Mouse (Mus musculus) MEL (cell line): ENCODE results near the gene Gm49601. TPM values are rescaled to one million over a fixed set of nuclear protein-coding genes. Genes with fewer than 3 reads are reported as not detected.
A peak's percentile ranks its signal among the peaks of the same experiment; 100 is the strongest.

ENCODE experiments used
- DNase-seq: peaks from one replicate; pipeline ENCODE4 v3.0.0; 2011; ENCODE audit warnings: low read depth, low spot score
- H3K27ac ChIP-seq: 2 replicates; pipeline ENCODE4 v1.5.1; 2012; ENCODE audit warnings: low read depth, mild to moderate bottlenecking, control low read depth, low read length, moderate library complexity; ENCODE audit not compliant: control insufficient read depth
- H3K27me3 ChIP-seq, 2 experiments: fragments of 150-350 bp in 1 of 2; sonication (generic) in 1 of 2; 2 replicates each; pipeline ENCODE4 v1.6.1; 2012; ENCODE audit warnings: low read length in 2 of 2, mild to moderate bottlenecking in 2 of 2, improper control_type of control experiment in 1 of 2, moderate library complexity in 1 of 2; ENCODE audit not compliant: insufficient read depth in 2 of 2, control insufficient read depth in 1 of 2
- H3K36me3 ChIP-seq, 2 experiments: 2 replicates each; pipeline ENCODE4 v1.6.1; 2012 to 2014; ENCODE audit warnings: low read length in 2 of 2, improper control_type of control experiment in 1 of 2, inconsistent platforms in 1 of 2, mild to moderate bottlenecking in 1 of 2; ENCODE audit not compliant: insufficient read depth in 2 of 2, control insufficient read depth in 1 of 2
- H3K4me1 ChIP-seq, 2 experiments: fragments of 150-350 bp in 1 of 2; sonication (generic) in 1 of 2; 2 replicates each; pipeline ENCODE4 v1.6.1; 2012; ENCODE audit warnings: low read length in 2 of 2, improper control_type of control experiment in 1 of 2, mild to moderate bottlenecking in 1 of 2; ENCODE audit not compliant: insufficient read depth in 2 of 2, control insufficient read depth in 1 of 2
- H3K4me3 ChIP-seq, 2 experiments: fragments of 150-350 bp in 1 of 2; sonication (generic) in 1 of 2; 2 replicates each; pipeline ENCODE4 v1.5.1; 2012; ENCODE audit warnings: low read depth in 2 of 2, low read length in 2 of 2, mild to moderate bottlenecking in 2 of 2, moderate library complexity in 2 of 2, control low read depth in 1 of 2, improper control_type of control experiment in 1 of 2; ENCODE audit not compliant: control insufficient read depth in 1 of 2, insufficient read depth in 1 of 2
- H3K79me2 ChIP-seq: 2 replicates; pipeline ENCODE4 v1.6.1; 2012; ENCODE audit warnings: mild to moderate bottlenecking, low read length, moderate library complexity; ENCODE audit not compliant: control insufficient read depth, poor library complexity, insufficient read depth
- H3K9ac ChIP-seq: 2 replicates; pipeline ENCODE4 v1.6.1; 2012; ENCODE audit warnings: low read depth, mild to moderate bottlenecking, control low read depth, low read length, moderate library complexity; ENCODE audit not compliant: control insufficient read depth, poor library complexity, severe bottlenecking
- H3K9me3 ChIP-seq: fragments of 150-350 bp; sonication (generic); replicated peaks from 2 replicates; pipeline ENCODE4 v1.6.1; 2012; ENCODE audit warnings: mild to moderate bottlenecking, low read length, improper control_type of control experiment, moderate library complexity; ENCODE audit not compliant: insufficient read depth
- BHLHE40 ChIP-seq: IDR thresholded peaks from 2 replicates; pipeline ENCODE4 v1.6.1; 2012; ENCODE audit warnings: low read depth, mild to moderate bottlenecking, inconsistent platforms, low read length, improper control_type of control experiment, borderline replicate concordance
- CTCF ChIP-seq, 3 experiments: IDR thresholded peaks in 2 of 3; conservative IDR thresholded peaks in 1 of 3; 2 replicates each; pipeline ENCODE4 v1.5.1; 2011 to 2012; ENCODE audit warnings: low read length in 3 of 3, low read depth in 2 of 3, mild to moderate bottlenecking in 2 of 3, improper control_type of control experiment in 1 of 3, inconsistent platforms in 1 of 3, mixed read lengths in 1 of 3, moderate library complexity in 1 of 3; ENCODE audit not compliant: control insufficient read depth in 1 of 3, insufficient read depth in 1 of 3, poor library complexity in 1 of 3, severe bottlenecking in 1 of 3
- E2F4 ChIP-seq: IDR thresholded peaks from 2 replicates; pipeline ENCODE4 v1.6.1; 2011; ENCODE audit warnings: low read depth, low read length, improper control_type of control experiment, borderline replicate concordance
- ELF1 ChIP-seq: IDR thresholded peaks from 2 replicates; pipeline ENCODE4 v1.6.1; 2014; ENCODE audit warnings: low read depth, mild to moderate bottlenecking, inconsistent platforms, low read length, improper control_type of control experiment, moderate library complexity
- EP300 ChIP-seq, 2 experiments: IDR thresholded peaks; 2 replicates each; pipeline ENCODE4 v1.6.1; 2011; ENCODE audit warnings: improper control_type of control experiment in 2 of 2, low read length in 2 of 2, low read depth in 1 of 2, mild to moderate bottlenecking in 1 of 2
- GABPA ChIP-seq: IDR thresholded peaks from 2 replicates; pipeline ENCODE4 v1.6.1; 2012; ENCODE audit warnings: low read depth, mild to moderate bottlenecking, inconsistent platforms, low read length, improper control_type of control experiment, moderate library complexity
- JUND ChIP-seq: IDR thresholded peaks from 2 replicates; pipeline ENCODE4 v1.6.1; 2011; ENCODE audit warnings: low read depth, mild to moderate bottlenecking, improper control_type of control experiment, low read length
- KAT2A ChIP-seq: conservative IDR thresholded peaks from 2 replicates; pipeline ENCODE4 v1.6.1; 2012; ENCODE audit warnings: low read depth, low read length, improper control_type of control experiment, inconsistent platforms
- MAFK ChIP-seq: IDR thresholded peaks from 2 replicates; pipeline ENCODE4 v1.6.1; 2011; ENCODE audit warnings: low read depth, mild to moderate bottlenecking, low read length, improper control_type of control experiment, borderline replicate concordance
- MXI1 ChIP-seq: IDR thresholded peaks from 2 replicates; pipeline ENCODE4 v1.6.1; 2011; ENCODE audit warnings: mild to moderate bottlenecking, low read depth, low read length, improper control_type of control experiment
- MYB ChIP-seq: IDR thresholded peaks from 2 replicates; pipeline ENCODE4 v1.6.1; 2011; ENCODE audit warnings: mild to moderate bottlenecking, low read depth, low read length, improper control_type of control experiment
- NRF1 ChIP-seq: IDR thresholded peaks from 2 replicates; pipeline ENCODE4 v1.6.1; 2014; ENCODE audit warnings: low read depth, mild to moderate bottlenecking, inconsistent platforms, low read length, improper control_type of control experiment, moderate library complexity; ENCODE audit not compliant: poor library complexity, insufficient read depth, severe bottlenecking
- POLR2A ChIP-seq, 2 experiments: IDR thresholded peaks; 2 replicates each; pipeline ENCODE4 v1.6.1; 2011 to 2012; ENCODE audit warnings: low read length in 2 of 2, mild to moderate bottlenecking in 2 of 2, control low read depth in 1 of 2, improper control_type of control experiment in 1 of 2, low read depth in 1 of 2, moderate library complexity in 1 of 2; ENCODE audit not compliant: control insufficient read depth in 1 of 2, insufficient read depth in 1 of 2, poor library complexity in 1 of 2
- POLR2AphosphoS2 ChIP-seq: IDR thresholded peaks from 2 replicates; pipeline ENCODE4 v1.6.1; 2011; ENCODE audit warnings: low read length, improper control_type of control experiment
- POLR2AphosphoS5 ChIP-seq: IDR thresholded peaks from 2 replicates; pipeline ENCODE4 v1.6.1; 2012; ENCODE audit warnings: low read depth, borderline replicate concordance, mild to moderate bottlenecking, inconsistent platforms, low read length, moderate library complexity, mixed read lengths
- RAD21 ChIP-seq: IDR thresholded peaks from 2 replicates; pipeline ENCODE4 v1.6.1; 2011; ENCODE audit warnings: mild to moderate bottlenecking, low read depth, low read length, improper control_type of control experiment
- SMC3 ChIP-seq: IDR thresholded peaks from 2 replicates; pipeline ENCODE4 v1.6.1; 2011; ENCODE audit warnings: low read depth, low read length, improper control_type of control experiment
- TAL1 ChIP-seq: IDR thresholded peaks from 2 replicates; pipeline ENCODE4 v1.6.1; 2012; ENCODE audit warnings: mild to moderate bottlenecking, inconsistent platforms, low read length, moderate library complexity, mixed read lengths
- USF1 ChIP-seq: IDR thresholded peaks from 2 replicates; pipeline ENCODE4 v1.6.1; 2014; ENCODE audit warnings: low read depth, mild to moderate bottlenecking, inconsistent platforms, low read length, improper control_type of control experiment, moderate library complexity
- USF2 ChIP-seq, 2 experiments: IDR thresholded peaks; 2 replicates each; pipeline ENCODE4 v1.6.1; 2011 to 2012; ENCODE audit warnings: improper control_type of control experiment in 2 of 2, low read length in 2 of 2, borderline replicate concordance in 1 of 2, inconsistent platforms in 1 of 2, low read depth in 1 of 2, mild to moderate bottlenecking in 1 of 2; ENCODE audit not compliant: insufficient read depth in 1 of 2
- ZMIZ1 ChIP-seq: IDR thresholded peaks from 2 replicates; pipeline ENCODE4 v1.6.1; 2012; ENCODE audit warnings: low read depth, mild to moderate bottlenecking, inconsistent platforms, low read length, improper control_type of control experiment, moderate library complexity
- ZNF384 ChIP-seq: IDR thresholded peaks from 2 replicates; pipeline ENCODE4 v1.6.1; 2012; ENCODE audit warnings: low read depth, mild to moderate bottlenecking, inconsistent platforms, low read length, improper control_type of control experiment
- polyA plus RNA-seq, 2 experiments: library from polyadenylated mRNA; stranded (reverse) in 1 of 2; unstranded in 1 of 2; fragments of >175 nt in 1 of 2; fragments of >200 nt in 1 of 2; gene quantifications; 2 replicates each; pipeline versions ENCODE4 v1.2.1 to v1.2.4; 2012; ENCODE audit warnings: low replicate concordance in 2 of 2, low read depth in 1 of 2; ENCODE audit not compliant: insufficient read length in 2 of 2, insufficient read depth in 1 of 2, missing spikeins in 1 of 2
- total RNA-seq: library from RNA; depleted of rRNA; stranded (reverse); fragments of 300-350 nt; gene quantifications from 2 replicates; pipeline ENCODE4 v1.2.3, GENCODE M21; 2012

Gm49601 gene
- total and polyA plus RNA-seq, 3 experiments: 1.5 to 4.6 TPM; not detected in 1

DNA sequence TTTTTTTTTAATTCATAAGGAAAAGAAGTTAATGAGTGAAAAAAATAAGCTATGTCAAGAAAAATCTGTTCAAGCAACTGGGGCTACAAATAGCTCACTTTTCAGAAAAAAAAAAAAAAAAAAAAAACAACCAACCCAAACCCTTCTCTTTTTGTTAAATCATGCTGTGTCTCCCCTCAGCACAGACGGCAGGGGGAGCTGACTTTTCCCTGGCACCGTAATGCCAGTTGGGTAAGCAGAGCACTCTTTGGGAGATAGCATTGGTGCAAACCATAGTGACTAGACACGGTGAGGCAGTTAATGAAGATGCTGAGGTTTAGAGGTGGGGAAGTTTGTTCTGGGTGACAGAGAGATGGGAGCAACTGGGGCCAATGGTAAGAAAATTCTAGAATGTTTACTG, 5.8 kb upstream of the Gm49601 start:
- no peak overlapping the region for H3K4me3 ChIP-seq
- H3K9me3 ChIP-seq: no peaks in the 10 kb centered on the region
- DNase-seq: peak; percentile 27
- peaks cover 0 to 5% of the 10 kb centered on the region in 2 experiments; a peak in 1 of 4 replicates for H3K36me3 ChIP-seq
- peak; percentile 85 for TF ChIP-seq ZNF384
- TF ChIP-seq SMC3: peak; percentile 37
- TF ChIP-seq CTCF (IDR thresholded peaks at IDR 0.05 in 2 of 3, conservative IDR thresholded peaks at IDR 0.05 in 1 of 3; ENCODE audit: control insufficient read depth in 1 of 3, insufficient read depth in 1 of 3, low read depth in 2 of 3, low read length in 3 of 3, poor library complexity in 1 of 3, severe bottlenecking in 1 of 3): peak in 2 of 3 experiments; percentile 30 to 39; a peak in 4 of 6 replicates
- TF ChIP-seq NRF1: no peak
- H3K27me3 ChIP-seq: peaks cover 1 to 3% of the 10 kb centered on the region in 2 experiments; a peak in 2 of 4 replicates
- no peak overlapping the region for H3K27ac ChIP-seq
- H3K9ac ChIP-seq: no peak overlapping the region
- no peaks in the 10 kb centered on the region; the same call in 1 of the 2 replicates for H3K79me2 ChIP-seq
- H3K4me1 ChIP-seq: peaks cover 4 to 11% of the 10 kb centered on the region in 2 experiments

DNA sequence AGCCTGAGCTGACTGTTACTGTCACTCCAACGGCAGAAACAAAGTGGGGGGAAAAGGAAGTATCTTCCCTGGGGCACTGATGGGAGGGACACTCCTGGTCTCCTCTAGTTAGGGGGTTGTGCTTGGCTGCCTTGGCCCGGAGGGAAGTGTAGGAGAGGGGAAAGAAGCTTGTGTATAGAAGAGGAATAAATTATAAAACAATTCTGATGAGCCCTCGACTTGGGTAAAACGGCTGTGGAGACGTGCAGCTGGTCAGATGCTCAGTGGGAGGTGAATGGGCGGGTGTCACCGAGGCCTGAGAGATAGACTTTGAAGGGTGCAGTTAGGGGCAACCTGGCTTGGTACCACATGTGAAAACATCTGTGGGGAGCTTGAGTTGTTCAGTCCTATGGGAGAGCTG, 4.9 kb upstream of the Gm49601 start:
- no peak for TF ChIP-seq E2F4
- TF ChIP-seq MAFK: no peak
- no peak for TF ChIP-seq KAT2A
- TF ChIP-seq BHLHE40: no peak
- TF ChIP-seq JUND: no peak
- TF ChIP-seq POLR2AphosphoS2: no peak
- TF ChIP-seq USF2 (IDR thresholded peaks at IDR 0.05; ENCODE audit: borderline replicate concordance in 1 of 2, insufficient read depth in 1 of 2, low read depth in 1 of 2, low read length in 2 of 2): no peak
- TF ChIP-seq TAL1: no peak
- no peak for TF ChIP-seq POLR2AphosphoS5
- no peak for TF ChIP-seq POLR2A (IDR thresholded peaks at IDR 0.05; ENCODE audit: control insufficient read depth in 1 of 2, insufficient read depth in 1 of 2, low read depth in 1 of 2, low read length in 2 of 2, poor library complexity in 1 of 2)
- TF ChIP-seq ELF1: no peak
- no peak for TF ChIP-seq MXI1
- no peak for TF ChIP-seq ZNF384
- no peak for TF ChIP-seq USF1
- TF ChIP-seq ZMIZ1: no peak
- TF ChIP-seq RAD21: no peak
- no peak for TF ChIP-seq SMC3
- TF ChIP-seq MYB: no peak
- TF ChIP-seq GABPA: no peak
- no peak for TF ChIP-seq EP300 (IDR thresholded peaks at IDR 0.05; ENCODE audit: low read depth in 1 of 2, low read length in 2 of 2)
- peaks cover 4 to 17% of the 10 kb centered on the region in 2 experiments for H3K4me1 ChIP-seq
- H3K27ac ChIP-seq: no peak overlapping the region
- no peaks in the 10 kb centered on the region for H3K9me3 ChIP-seq
- H3K9ac ChIP-seq: no peak overlapping the region
- no peak for DNase-seq
- no peaks in the 10 kb centered on the region; the same call in 1 of the 2 replicates for H3K79me2 ChIP-seq
- 0 out of 4 replicates have a peak, but pooled peaks cover 0 to 1% of the 10 kb centered on the region in 2 experiments for H3K27me3 ChIP-seq
- no peak overlapping the region for H3K4me3 ChIP-seq
- H3K36me3 ChIP-seq: peaks cover 0 to 5% of the 10 kb centered on the region in 2 experiments; a peak in 2 of 4 replicates
